Mouse (Mus musculus) neural tube, embryonic 11.5 days (tissue): ENCODE measurements at regions not wholly inside any gene's neighbourhood (a gene's known extent, or its start where the extent isn't known, plus 50 kb on each side); places are given as distances from the start of the nearest gene placed in this dataset.

Experiments
- ATAC-seq: fragments of 200-750 bp; cut with Nextera tagmentation; 2 replicates; pipeline ENCODE4 v1.8.0; 2017; ENCODE audit warnings: moderate number of reproducible peaks, mild to moderate bottlenecking, moderate TSS enrichment, moderate library complexity; ENCODE audit not compliant: insufficient read depth, low FRiP score, low TSS enrichment
- DNase-seq: peaks from one replicate; pipeline ENCODE4 v3.0.0-alpha.2; 2015; ENCODE audit warnings: low spot score
- H3K27ac ChIP-seq: fragments of 300-500 bp; sonication (generic); 2 replicates; pipeline ENCODE4 v1.5.1; 2014; ENCODE audit warnings: low read depth, mild to moderate bottlenecking, low read length
- H3K27me3 ChIP-seq: fragments of 300-500 bp; sonication (generic); 2 replicates; pipeline ENCODE4 v1.6.1; 2014; ENCODE audit warnings: mild to moderate bottlenecking, low read length, mixed read lengths; ENCODE audit not compliant: control insufficient read depth, insufficient read depth
- H3K36me3 ChIP-seq: fragments of 300-500 bp; sonication (generic); 2 replicates; pipeline ENCODE4 v1.6.1; 2014; ENCODE audit warnings: mild to moderate bottlenecking, low read length, moderate library complexity, mixed read lengths; ENCODE audit not compliant: control insufficient read depth, insufficient read depth
- H3K4me1 ChIP-seq: fragments of 300-500 bp; sonication (generic); 2 replicates; pipeline ENCODE4 v1.6.1; 2014; ENCODE audit warnings: low read length, mixed read lengths; ENCODE audit not compliant: control insufficient read depth, insufficient read depth
- H3K4me2 ChIP-seq: fragments of 300-500 bp; sonication (generic); 2 replicates; pipeline ENCODE4 v1.6.1; 2014; ENCODE audit warnings: low read depth, mild to moderate bottlenecking, moderate library complexity
- H3K4me3 ChIP-seq: fragments of 300-500 bp; sonication (generic); 2 replicates; pipeline ENCODE4 v1.5.1; 2014; ENCODE audit warnings: low read depth, low read length
- H3K9ac ChIP-seq: fragments of 300-500 bp; sonication (generic); 2 replicates; pipeline ENCODE4 v1.6.1; 2014; ENCODE audit warnings: mild to moderate bottlenecking, low read length
- H3K9me3 ChIP-seq: fragments of 300-500 bp; sonication (generic); 2 replicates; pipeline ENCODE4 v1.6.1; 2016; ENCODE audit warnings: low read length; ENCODE audit not compliant: control insufficient read depth
- WGBS: fragments of 180-500 bp; shearing (Covaris S2); extraction: QIAGEN DNeasy Blood & Tissue Kit; methylation state at CpG from one replicate; pipeline ENCODE4 v1.1.7; 2014; 5-methylcytosine and 5-hydroxymethylcytosine counted together

DNA sequence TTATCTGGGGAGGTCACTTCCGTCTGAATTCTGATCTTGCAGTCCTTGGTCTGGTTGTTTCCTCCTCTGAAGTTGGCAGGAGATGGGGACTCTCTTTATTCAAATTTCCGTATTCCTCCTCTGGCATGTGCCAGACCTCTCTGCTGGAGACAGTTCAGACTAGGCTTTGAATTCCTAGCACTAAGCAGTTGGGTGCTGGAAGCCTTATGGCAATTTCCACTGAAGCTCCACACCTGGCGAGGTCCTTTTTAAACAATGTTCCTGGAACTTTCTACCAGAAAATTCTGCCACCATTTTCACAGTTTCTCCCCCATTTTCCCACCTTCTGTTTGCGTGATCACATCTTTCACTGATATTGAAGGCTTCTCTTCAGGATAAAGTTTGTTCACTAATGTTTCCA is 205.7 kb upstream of the Tyrp1 start:
- Histone ChIP-seq H3K27ac (no peak overlapping the region), H3K4me2 (no peak overlapping the region), H3K36me3 (no peaks in the 10 kb centered on the region), H3K4me3 (no peak overlapping the region), H3K4me1 (no peaks in the 10 kb centered on the region), H3K9ac (no peak overlapping the region), H3K9me3 (no peaks in the 10 kb centered on the region), H3K27me3 (no peaks in the 10 kb centered on the region)
- no peak for DNase-seq
- no peak for ATAC-seq
- WGBS = 74% methylated on average over 4 of the region's 4 CpGs

DNA sequence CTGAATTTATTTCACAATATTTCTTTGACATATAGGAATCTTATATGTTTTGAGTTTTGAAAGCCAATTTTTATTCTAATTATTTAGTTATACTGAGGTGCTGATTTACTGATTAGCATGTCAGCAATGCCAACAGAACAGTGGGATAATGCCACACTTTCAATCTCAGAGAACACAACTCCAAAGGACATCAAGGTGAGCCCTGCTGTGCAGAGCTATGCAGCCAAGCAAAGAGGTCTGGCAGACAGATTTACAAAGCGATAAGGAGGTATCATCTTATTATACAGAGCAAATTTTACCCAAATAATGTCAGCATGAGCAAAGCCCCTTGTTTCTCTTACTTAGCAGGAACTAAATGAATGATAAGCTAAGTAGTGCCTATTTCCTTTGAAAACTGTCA is 204.7 kb upstream of the Tyrp1 start:
- no peak for DNase-seq
- Histone ChIP-seq H3K9me3 (no peaks in the 10 kb centered on the region), H3K27me3 (no peaks in the 10 kb centered on the region), H3K9ac (no peak overlapping the region), H3K27ac (no peak overlapping the region), H3K4me1 (no peaks in the 10 kb centered on the region), H3K4me2 (no peak overlapping the region), H3K36me3 (no peaks in the 10 kb centered on the region), H3K4me3 (no peak overlapping the region)
- 82% methylated on average over 1 of the region's 1 CpGs for WGBS
- no peak for ATAC-seq

DNA sequence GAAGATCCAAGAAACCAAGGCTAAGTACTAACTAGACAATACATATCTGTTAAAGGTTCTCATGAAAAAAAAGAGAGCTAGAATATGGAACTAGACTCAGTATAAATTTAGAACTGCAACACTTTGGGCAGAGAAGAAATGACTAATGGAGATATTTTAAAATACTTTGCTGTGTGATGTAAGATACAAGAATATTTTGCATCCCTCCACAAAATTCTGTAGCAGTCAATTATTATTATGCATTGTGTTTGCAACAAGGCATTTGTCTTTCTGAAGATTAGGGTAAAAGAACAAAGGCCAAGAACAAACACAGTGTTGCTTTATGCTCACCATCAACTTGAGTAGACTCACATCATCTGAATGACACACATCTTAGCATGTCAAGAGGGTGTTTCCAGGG is 203.7 kb upstream of the Tyrp1 start:
- Histone ChIP-seq H3K4me2 (no peak overlapping the region), H3K27ac (no peak overlapping the region), H3K27me3 (no peaks in the 10 kb centered on the region), H3K4me3 (no peak overlapping the region), H3K9me3 (no peaks in the 10 kb centered on the region), H3K9ac (no peak overlapping the region), H3K4me1 (no peaks in the 10 kb centered on the region), H3K36me3 (no peaks in the 10 kb centered on the region)
- DNase-seq = no peak
- no peak for ATAC-seq

DNA sequence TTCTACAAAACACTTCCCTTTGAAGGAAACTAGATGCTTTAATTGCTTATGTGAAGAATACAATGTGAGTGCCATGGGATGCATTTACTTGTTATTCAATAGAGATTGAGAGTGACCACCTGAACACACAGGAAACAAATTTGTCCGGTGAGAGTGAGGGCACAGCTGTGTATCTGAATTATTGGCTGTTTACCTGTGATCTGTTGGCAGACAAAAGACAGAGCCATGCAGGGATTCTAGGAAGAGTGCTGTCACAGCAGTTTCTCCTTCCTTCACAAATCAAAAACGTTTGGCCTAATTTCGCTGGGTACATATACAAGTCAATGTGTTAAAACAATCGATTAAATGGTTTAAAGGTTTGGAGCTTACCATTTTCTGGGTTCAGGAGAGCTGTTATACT is 202.9 kb upstream of the Tyrp1 start:
- 82% methylated on average over 4 of the region's 4 CpGs for WGBS
- no peak overlapping the region for H3K9ac ChIP-seq

DNA sequence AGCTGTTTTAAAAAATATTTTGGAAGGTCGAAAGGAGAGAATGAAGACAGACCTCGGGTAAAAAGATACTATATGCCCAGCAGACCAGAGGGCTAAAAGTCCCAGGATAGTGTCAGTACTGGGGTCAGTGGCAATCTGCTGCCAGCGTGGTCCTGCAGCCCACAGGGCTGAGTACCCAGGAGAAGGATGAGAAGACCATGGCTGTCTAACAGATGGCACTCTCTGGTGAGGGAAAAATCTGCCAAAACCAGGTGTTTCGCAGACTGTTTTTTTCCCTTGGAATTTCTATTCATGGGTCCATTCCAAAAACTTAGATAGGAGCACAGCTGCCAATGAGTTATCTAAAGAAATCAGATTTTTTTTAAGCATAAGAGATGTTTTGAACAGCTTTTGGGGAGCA is 202.5 kb upstream of the Tyrp1 start:
- H3K9ac ChIP-seq = no peak overlapping the region
- WGBS = 86% methylated on average over 4 of the region's 4 CpGs
- no peaks in the 10 kb centered on the region for H3K27me3 ChIP-seq
- no peak overlapping the region for H3K4me2 ChIP-seq
- ATAC-seq (no peak), DNase-seq (no peak)
- no peak overlapping the region for H3K4me3 ChIP-seq
- H3K27ac ChIP-seq = no peak overlapping the region
- H3K9me3 ChIP-seq = no peaks in the 10 kb centered on the region
- no peaks in the 10 kb centered on the region for H3K36me3 ChIP-seq
- no peaks in the 10 kb centered on the region for H3K4me1 ChIP-seq

More for the DNA sequence above, 202.9 kb upstream of the Tyrp1 start:
- no peaks in the 10 kb centered on the region for H3K9me3 ChIP-seq
- H3K27me3 ChIP-seq = no peaks in the 10 kb centered on the region
- H3K36me3 ChIP-seq = no peaks in the 10 kb centered on the region
- DNase-seq (no peak), ATAC-seq (no peak)
- H3K4me2 ChIP-seq = no peak overlapping the region
- no peak overlapping the region for H3K4me3 ChIP-seq
- no peak overlapping the region for H3K27ac ChIP-seq
- no peaks in the 10 kb centered on the region for H3K4me1 ChIP-seq

DNA sequence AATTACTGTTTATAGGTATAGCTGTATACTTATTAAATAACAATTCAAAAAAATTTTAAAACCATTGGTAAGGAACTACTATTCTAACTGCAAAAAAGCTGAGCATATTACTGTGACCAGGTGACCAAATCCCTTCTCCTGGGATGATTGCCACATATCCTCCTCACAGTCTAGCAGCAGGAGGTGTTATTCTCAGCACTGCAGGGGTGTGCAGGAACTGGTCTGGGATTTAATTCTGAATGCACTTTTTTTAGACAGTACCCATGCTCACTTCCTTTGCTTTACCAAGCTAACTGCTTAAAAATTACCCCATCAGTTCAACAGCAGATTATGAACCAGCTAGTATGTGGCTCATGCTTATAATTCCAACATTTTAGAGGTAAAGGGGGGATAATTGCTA is 195.5 kb upstream of the Tyrp1 start:
- Histone ChIP-seq H3K4me3 (no peak overlapping the region), H3K4me1 (no peaks in the 10 kb centered on the region), H3K27ac (no peak overlapping the region), H3K36me3 (no peaks in the 10 kb centered on the region), H3K9me3 (no peaks in the 10 kb centered on the region), H3K4me2 (no peak overlapping the region), H3K9ac (no peak overlapping the region), H3K27me3 (no peaks in the 10 kb centered on the region)
- no peak for ATAC-seq
- no peak for DNase-seq
